8 mouse cellular contexts compared by ENCODE assay signal in the genomic region with DNA sequence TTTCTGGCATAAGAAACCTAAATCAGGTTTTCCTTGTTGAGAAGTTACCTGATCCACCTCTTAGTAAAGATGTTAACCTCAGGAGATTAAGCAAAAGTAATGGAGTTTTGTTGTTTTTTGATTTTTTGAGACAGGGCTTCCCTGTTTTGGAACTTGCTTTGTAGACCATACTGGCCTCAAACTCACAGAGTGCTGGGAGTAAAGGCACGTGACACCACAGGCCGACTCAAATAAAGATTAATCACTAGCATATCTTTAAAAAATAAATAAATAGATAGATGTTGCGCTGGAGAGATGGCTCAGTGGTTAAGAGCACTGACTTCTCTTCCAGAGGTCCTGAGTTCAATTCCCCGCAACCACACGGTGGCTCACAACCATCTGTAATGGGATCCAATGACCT. TPM values are rescaled to one million over a fixed set of nuclear protein-coding genes. Genes with fewer than 3 reads are reported as not detected.
DNase-seq lines count a peak whose midpoint lies in the region; ATAC-seq and TF ChIP-seq lines count a peak whose summit lies in the region.

No protein-coding gene starts in this region.

- no peak overlapping the region for H3K9ac ChIP-seq in liver, adult 2 months (ENCODE audit: low read depth, low read length)
- peak overlapping the region; percentile 57; the same call in 1 of the 2 replicates for H3K9ac ChIP-seq in embryonic facial prominence, embryonic 15.5 days
- peak overlapping the region; percentile 23; the same call in 1 of the 2 replicates for H3K9ac ChIP-seq in intestine, postnatal 0 days (ENCODE audit: low read depth, low read length)
- peak overlapping the region; percentile 93 for H3K9ac ChIP-seq in neural tube, embryonic 13.5 days

- peaks cover 13% of the 10 kb centered on the region; the same call in 1 of the 2 replicates for H3K79me2 ChIP-seq in liver, adult 2 months (ENCODE audit: control insufficient read depth, insufficient read depth, low read length)

- H3K27ac ChIP-seq in liver, adult 2 months (replicated peaks; ENCODE audit: insufficient read depth, low read depth, low read length) = no peak overlapping the region
- peak overlapping the region; percentile 98 for H3K27ac ChIP-seq in embryonic facial prominence, embryonic 15.5 days (replicated peaks)
- H3K27ac ChIP-seq in intestine, postnatal 0 days (ENCODE audit: low read depth, low read length) = no peak overlapping the region
- H3K27ac ChIP-seq in neural tube, embryonic 13.5 days (replicated peaks) = peak overlapping the region; percentile 62; the same call in 1 of the 2 replicates

- 68% methylated on average over 5 of the region's 5 CpGs for WGBS in liver, adult 2 months
- WGBS in embryonic facial prominence, embryonic 15.5 days = 70% methylated on average over 5 of the region's 5 CpGs
- WGBS in intestine, postnatal 0 days = 65% methylated on average over 5 of the region's 5 CpGs
- WGBS in neural tube, embryonic 13.5 days = 74% methylated on average over 5 of the region's 5 CpGs

- no peak for ATAC-seq in embryonic facial prominence, embryonic 15.5 days (ENCODE audit: insufficient number of reproducible peaks, low FRiP score, low TSS enrichment, low read depth)
- ATAC-seq in intestine, postnatal 0 days = no peak
- ATAC-seq in neural tube, embryonic 13.5 days (ENCODE audit: low read depth) = no peak

- TF ChIP-seq CTCF in liver, adult 2 months (IDR thresholded peaks at IDR 0.05; ENCODE audit: low read depth, low read length) = no peak
- no peak for TF ChIP-seq CTCF in intestine, postnatal 0 days (IDR thresholded peaks at IDR 0.05; ENCODE audit: low read depth)

- no peak for DNase-seq in liver, adult 2 months (ENCODE audit: extremely low read depth, low read depth, low spot score)
- DNase-seq in liver = no peak
- DNase-seq in spleen, postnatal 10 days (ENCODE audit: low spot score in 2 of 2) = no peak
- no peak for DNase-seq in right cerebral cortex, postnatal 36 days (ENCODE audit: low spot score in 2 of 2)
- no peak for DNase-seq in kidney, adult 18-20 months

- H3K4me1 ChIP-seq in liver, adult 2 months (ENCODE audit: control insufficient read depth, insufficient read depth, low read length) = peaks cover 7% of the 10 kb centered on the region
- H3K4me1 ChIP-seq in embryonic facial prominence, embryonic 15.5 days = peaks cover 20% of the 10 kb centered on the region
- peaks cover 10% of the 10 kb centered on the region; the same call in 1 of the 2 replicates for H3K4me1 ChIP-seq in intestine, postnatal 0 days (replicated peaks; ENCODE audit: control insufficient read depth, insufficient read depth, low read length)
- peaks cover 33% of the 10 kb centered on the region for H3K4me1 ChIP-seq in neural tube, embryonic 13.5 days (replicated peaks)

- H3K9me3 ChIP-seq in embryonic facial prominence, embryonic 15.5 days (replicated peaks) = no peaks in the 10 kb centered on the region
- no peaks in the 10 kb centered on the region for H3K9me3 ChIP-seq in intestine, postnatal 0 days (ENCODE audit: control insufficient read depth)
- no peaks in the 10 kb centered on the region for H3K9me3 ChIP-seq in neural tube, embryonic 13.5 days

- no peaks in the 10 kb centered on the region for H3K27me3 ChIP-seq in liver, adult 2 months (ENCODE audit: control insufficient read depth, insufficient read depth, low read length)
- no peaks in the 10 kb centered on the region for H3K27me3 ChIP-seq in embryonic facial prominence, embryonic 15.5 days
- no peaks in the 10 kb centered on the region for H3K27me3 ChIP-seq in intestine, postnatal 0 days (replicated peaks; ENCODE audit: control insufficient read depth, insufficient read depth, low read length)
- H3K27me3 ChIP-seq in neural tube, embryonic 13.5 days = no peaks in the 10 kb centered on the region

- TF ChIP-seq POLR2A in liver, adult 2 months (IDR thresholded peaks at IDR 0.05; ENCODE audit: extremely low read depth, insufficient read depth, low read length) = no peak

- peak overlapping the region; percentile 63; the same call in 1 of the 2 replicates for H3K4me3 ChIP-seq in liver, adult 2 months (ENCODE audit: insufficient read depth, low read depth, low read length)
- H3K4me3 ChIP-seq in embryonic facial prominence, embryonic 15.5 days (replicated peaks) = peak overlapping the region; percentile 82
- peak overlapping the region; percentile 82 for H3K4me3 ChIP-seq in intestine, postnatal 0 days (ENCODE audit: low read depth, low read length)
- H3K4me3 ChIP-seq in neural tube, embryonic 13.5 days = peak overlapping the region; percentile 85

- no peaks in the 10 kb centered on the region for H3K36me3 ChIP-seq in liver, adult 2 months (ENCODE audit: control insufficient read depth, insufficient read depth, low read length)
- H3K36me3 ChIP-seq in embryonic facial prominence, embryonic 15.5 days = peaks cover 3% of the 10 kb centered on the region; the same call in 1 of the 2 replicates
- peaks cover 2% of the 10 kb centered on the region; the same call in 1 of the 2 replicates for H3K36me3 ChIP-seq in intestine, postnatal 0 days (ENCODE audit: control insufficient read depth, insufficient read depth)
- H3K36me3 ChIP-seq in neural tube, embryonic 13.5 days = 0 out of 2 replicates have a peak, but pooled peaks cover 3% of the 10 kb centered on the region

- H3K4me2 ChIP-seq in embryonic facial prominence, embryonic 15.5 days (replicated peaks) = peak overlapping the region; percentile 55
- peak overlapping the region; percentile 93 for H3K4me2 ChIP-seq in intestine, postnatal 0 days (replicated peaks; ENCODE audit: low read depth)
- H3K4me2 ChIP-seq in neural tube, embryonic 13.5 days = peak overlapping the region; percentile 68

RNA-seq across cellular contexts. Expression of a gene that starts 1.0 kb away (rescaled TPM):
- 3.0 TPM in 2 replicates for total RNA-seq in liver, adult 2 months (2014; rRNA removed)
- 19.6 and 23.0 TPM in 2 replicates for polyA plus RNA-seq in liver, adult 2 months (2012; rRNA removed)
- 59.8 and 64.4 TPM in 2 replicates for polyA plus RNA-seq in embryonic facial prominence, embryonic 15.5 days (2015; fragmentation: Nextera tagmentation; extraction: Ambion mirVana)
- 15.3 and 17.7 TPM in 2 replicates for polyA plus RNA-seq in intestine, postnatal 0 days (2015; fragmentation: Nextera tagmentation; extraction: Ambion mirVana)
- 58.3 and 77.6 TPM in 2 replicates for polyA plus RNA-seq in neural tube, embryonic 13.5 days (2015; fragmentation: Nextera tagmentation; extraction: Ambion mirVana)

RNA-seq across cellular contexts. Expression of a gene that starts 38.8 kb away (rescaled TPM):
- 10.2 and 13.4 TPM in 2 replicates for total RNA-seq in liver, adult 2 months (2014; rRNA removed)
- polyA plus RNA-seq in liver, adult 2 months (2012; rRNA removed) = 13.1 and 14.8 TPM in 2 replicates
- 59.7 and 60.8 TPM in 2 replicates for polyA plus RNA-seq in embryonic facial prominence, embryonic 15.5 days (2015; fragmentation: Nextera tagmentation; extraction: Ambion mirVana)
- 27.0 and 29.1 TPM in 2 replicates for polyA plus RNA-seq in intestine, postnatal 0 days (2015; fragmentation: Nextera tagmentation; extraction: Ambion mirVana)
- polyA plus RNA-seq in neural tube, embryonic 13.5 days (2015; fragmentation: Nextera tagmentation; extraction: Ambion mirVana) = 78.2 and 78.3 TPM in 2 replicates

Comparison
In these comparisons a context has a peak if more than half of its experiments do, and no peak if none do; other contexts are left out.
1. H3K27ac ChIP-seq: peak in embryonic facial prominence, embryonic 15.5 days (single experiment) and neural tube, embryonic 13.5 days (single experiment); none in liver, adult 2 months (single experiment) and intestine, postnatal 0 days (single experiment).
2. Peak in every context shown above with its lines, with median percentiles within 50 percentile points of each other: H3K4me3 ChIP-seq and H3K4me2 ChIP-seq.